Mouse (Mus musculus) small intestine, adult 10 weeks (tissue): ENCODE measurements around the gene Nmrk1. TPM values are rescaled to one million over a fixed set of nuclear protein-coding genes. Genes with fewer than 3 reads are reported as not detected.

Experiments
- polyA plus RNA-seq: library from polyadenylated mRNA; stranded (reverse); fragments of 350-450 nt; fragmentation: Illumina TruSeq; extraction: RNeasy Lipid Tissue Mini Kit (QIAGEN cat#74804); gene quantifications from one replicate; pipeline ENCODE4 v1.2.3, GENCODE M21; 2014; ENCODE audit warnings: low replicate concordance

Nmrk1 gene
- polyA plus RNA-seq: 5.8 TPM

DNA sequence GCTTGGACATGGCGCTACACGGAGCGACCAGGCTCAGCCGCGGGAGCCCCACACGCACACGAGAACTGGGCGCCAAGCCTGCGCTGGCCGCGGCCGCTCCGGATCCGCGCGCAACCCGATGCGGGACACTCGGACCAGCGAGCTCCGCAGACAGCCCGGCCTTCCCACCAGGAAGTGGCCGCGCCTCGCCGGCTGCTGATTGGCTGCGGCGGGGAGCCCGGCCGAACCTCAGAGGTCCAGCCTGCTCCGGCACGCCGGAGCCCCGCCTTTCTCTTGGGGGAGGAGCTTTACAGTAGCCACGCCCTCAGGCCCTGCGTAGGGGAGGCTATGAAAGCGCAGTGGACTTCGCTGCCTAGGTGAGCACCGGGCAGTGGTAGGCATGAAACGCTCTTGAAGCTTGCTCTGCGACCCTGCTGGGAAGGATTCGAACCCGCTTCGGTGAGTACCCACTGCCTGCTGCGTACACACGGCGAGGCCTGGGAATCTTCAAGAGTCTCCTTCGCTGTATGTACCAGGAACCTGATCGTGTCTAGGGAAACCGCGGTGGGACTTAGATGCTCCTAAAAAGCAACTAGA is at the start of gene Nmrk1, which contains the start of gene Ostf1:
Gene Nmrk1 (plus strand): TSS at position 307 of the 576 bp plus-strand sequence.
Gene Ostf1 (minus strand): TSS at position 180 of the 576 bp plus-strand sequence.

DNA sequence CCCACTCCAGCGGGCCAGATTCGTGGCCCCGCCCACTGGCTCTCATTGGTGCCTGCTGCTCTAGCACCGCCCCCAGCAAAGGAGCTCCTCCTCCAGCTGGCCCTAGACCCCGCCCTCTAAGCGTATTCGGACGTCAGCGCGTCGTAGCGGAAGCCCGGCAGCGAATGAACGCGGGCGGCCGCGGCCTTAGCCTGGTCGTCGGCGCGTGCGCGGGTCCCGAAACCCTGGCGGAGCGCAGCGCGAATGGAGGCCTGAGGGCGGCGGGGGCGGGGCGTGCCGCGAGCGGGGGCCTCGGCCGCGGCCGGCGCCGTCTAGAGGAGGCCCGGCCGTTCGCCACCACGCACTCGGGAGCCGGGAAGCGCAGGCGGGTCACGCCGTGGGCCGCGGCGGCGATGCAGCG is 38.9 kb downstream of the Nmrk1 start, which contains the start of gene Carnmt1:
Gene Carnmt1 (plus strand): TSS at position 157 of the 400 bp plus-strand sequence.

Other genes starting within 250 kb of the Nmrk1 start
- 86.2 TPM for gene Ostf1, start 127 bp upstream of the Nmrk1 start, polyA plus RNA-seq
- 68.6 TPM for gene Carnmt1, start 38.8 kb downstream of the Nmrk1 start, polyA plus RNA-seq
- 35.2 TPM for gene D030056L22Rik, start 81.2 kb downstream of the Nmrk1 start, polyA plus RNA-seq
- gene Trpm6, start 118.0 kb downstream of the Nmrk1 start, polyA plus RNA-seq: 0.48 TPM